Mouse (Mus musculus): ENCODE measurements around the gene Gm12887. TPM values are rescaled to one million over a fixed set of nuclear protein-coding genes. Genes with fewer than 3 reads are reported as not detected.

Gm12887 gene
- polyA plus RNA-seq (2014; fragmentation: Nextera tagmentation; extraction: Ambion mirVana) = not detected in 2 replicates

GRCm38 (mm10) chr4:121622003-121622402 lies at the start of gene Gm12887:
Gm12887 (minus strand) TSS chr4:121622103.
- Histone ChIP-seq H3K9me3 (ENCODE audit: low read depth, low read length) (peaks cover 4% of the 10 kb centered on the region; the same call in 1 of the 2 replicates), H3K4me1 (ENCODE audit: insufficient read depth) (no peaks in the 10 kb centered on the region), H3K27ac (ENCODE audit: low read depth) (no peak within 1 kb of the TSS), H3K36me3 (ENCODE audit: insufficient read depth) (no peaks in the 10 kb centered on the region), H3K4me3 (ENCODE audit: low read depth, low read length) (no peak within 1 kb of the TSS), H3K9ac (no peak within 1 kb of the TSS), H3K27me3 (ENCODE audit: insufficient read depth, low read length) (no peaks in the 10 kb centered on the region), H3K4me2 (no peak within 1 kb of the TSS)
- TF ChIP-seq CTCF (IDR thresholded peaks at IDR 0.05; ENCODE audit: low read depth) = no peak
- WGBS = 36% methylated on average over 2 of the region's 2 CpGs
- DNase-seq (no peak), ATAC-seq (ENCODE audit: insufficient read depth) (no peak)

- Histone ChIP-seq H3K27me3 (ENCODE audit: insufficient read depth, low read length) (no peaks in the 10 kb centered on the region), H3K4me1 (ENCODE audit: insufficient read depth) (no peaks in the 10 kb centered on the region), H3K9me3 (ENCODE audit: low read depth, low read length) (peaks cover 2% of the 10 kb centered on the region; the same call in 1 of the 2 replicates), H3K27ac (ENCODE audit: low read depth) (no peak overlapping the region), H3K4me2 (no peak overlapping the region), H3K9ac (no peak overlapping the region), H3K36me3 (ENCODE audit: insufficient read depth) (no peaks in the 10 kb centered on the region), H3K4me3 (ENCODE audit: low read depth, low read length) (no peak overlapping the region)
- WGBS = 85% methylated on average over 1 of the region's 1 CpGs
- ATAC-seq (ENCODE audit: insufficient read depth) (no peak), DNase-seq (no peak)
- TF ChIP-seq CTCF (IDR thresholded peaks at IDR 0.05; ENCODE audit: low read depth) = no peak
Observed at GRCm38 (mm10) chr4:121657040-121657439, 35.1 kb upstream of the Gm12887 start.

Other genes starting within 250 kb of the Gm12887 start
- gene Gm12886, start 199.0 kb downstream of the Gm12887 start, polyA plus RNA-seq (2014; fragmentation: Nextera tagmentation; extraction: Ambion mirVana) = not detected in 2 replicates

All from lung, embryonic 14.5 days (tissue).